Mouse (Mus musculus) embryo, embryonic 10.5 days (tissue): ENCODE measurements around the gene Rbm19.

Source experiments
- DNase-seq: peaks from one replicate; pipeline ENCODE4 v3.0.0-alpha.2; 2015; ENCODE audit warnings: low spot score

The Rbm19 gene

GRCm38 (mm10) chr5:120204316-120204715, 88.1 kb downstream of the Rbm19 start:
- no peak for DNase-seq

DNA sequence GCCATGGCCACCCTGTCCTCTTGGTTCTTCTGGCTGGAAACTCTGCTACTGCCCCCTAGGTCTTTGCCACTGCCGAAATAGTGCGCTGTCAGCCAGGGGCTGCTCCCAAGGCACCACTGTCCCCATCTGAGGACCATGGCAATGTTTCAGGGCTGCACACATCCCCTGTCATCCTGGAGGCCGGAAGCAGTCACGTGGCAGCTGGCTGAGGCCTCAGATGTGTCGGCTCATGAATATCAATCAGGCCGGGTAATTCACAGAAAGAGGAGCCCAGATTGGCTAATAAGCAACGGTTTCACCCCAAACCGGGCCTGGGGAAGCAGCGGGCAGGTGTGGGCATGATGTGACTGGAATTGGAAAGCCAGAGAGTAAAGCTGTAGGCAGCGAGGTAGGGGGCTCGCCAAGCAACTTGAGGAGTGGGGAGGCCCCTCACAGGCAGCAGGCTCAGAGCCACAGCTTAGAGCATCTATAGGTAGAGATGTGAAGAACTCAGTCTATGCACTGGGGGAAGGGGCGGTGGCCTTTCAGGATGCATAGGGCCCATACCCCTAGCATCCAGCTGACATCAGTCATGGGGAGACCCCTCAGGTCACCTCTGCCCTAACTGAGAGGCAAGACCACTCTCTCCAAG, 90.2 kb downstream of the Rbm19 start:
- DNase-seq, result no peak

- DNase-seq, result no peak
Observed at GRCm38 (mm10) chr5:120207492-120207891, 91.2 kb downstream of the Rbm19 start.

- DNase-seq, result peak; percentile 46
Observed at GRCm38 (mm10) chr5:120210668-120211067, 94.4 kb downstream of the Rbm19 start.

- peak; percentile 74 for DNase-seq
Observed at GRCm38 (mm10) chr5:120211182-120211581, 94.9 kb downstream of the Rbm19 start.

DNA sequence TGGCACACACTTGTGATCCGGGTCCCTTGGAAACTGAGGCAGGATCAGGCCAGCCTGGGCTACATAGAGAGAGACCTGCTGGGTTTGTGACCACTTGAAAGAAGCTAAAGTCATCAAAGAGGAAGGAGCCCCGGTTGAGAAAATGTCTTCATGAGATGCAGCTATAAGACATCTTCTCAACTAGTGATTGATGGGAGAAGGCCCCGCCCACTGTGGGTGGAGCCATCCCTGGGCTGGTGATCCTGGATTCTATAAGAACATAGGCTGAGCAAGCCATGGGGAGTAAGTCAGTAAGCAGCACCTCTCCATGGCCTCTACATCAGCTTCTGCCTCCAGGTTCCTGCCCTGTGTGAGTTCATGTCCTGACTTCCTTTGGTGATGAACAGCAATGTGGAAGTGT, 98.2 kb downstream of the Rbm19 start:
- DNase-seq, result no peak

DNA sequence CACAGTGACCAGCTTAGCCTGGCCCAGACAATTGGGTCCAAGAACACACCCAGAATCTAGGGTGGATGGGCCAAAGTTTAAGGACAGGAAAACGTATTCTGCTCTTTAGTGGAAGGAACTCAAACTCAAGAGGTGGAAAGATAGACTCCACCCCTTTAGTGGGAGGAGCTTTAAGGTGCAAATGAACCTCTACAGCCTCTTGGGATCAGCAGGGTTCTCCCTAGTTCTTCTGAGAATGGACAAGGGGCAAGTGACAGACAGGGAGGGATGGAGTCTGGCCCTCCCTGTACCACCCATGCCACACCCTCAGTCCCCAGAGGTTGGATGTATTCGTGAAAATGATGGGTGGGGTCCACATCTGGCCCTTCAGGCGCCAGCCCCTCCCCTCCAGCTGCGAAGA, 105.0 kb downstream of the Rbm19 start:
- no peak for DNase-seq

GRCm38 (mm10) chr5:120225383-120225782, 109.1 kb downstream of the Rbm19 start:
- DNase-seq, result peak; percentile 84

- no peak for DNase-seq
Observed at GRCm38 (mm10) chr5:120228613-120229409, 112.5 kb downstream of the Rbm19 start.

GRCm38 (mm10) chr5:120231435-120232147, 115.3 kb downstream of the Rbm19 start:
- peak; percentile 90 for DNase-seq

DNA sequence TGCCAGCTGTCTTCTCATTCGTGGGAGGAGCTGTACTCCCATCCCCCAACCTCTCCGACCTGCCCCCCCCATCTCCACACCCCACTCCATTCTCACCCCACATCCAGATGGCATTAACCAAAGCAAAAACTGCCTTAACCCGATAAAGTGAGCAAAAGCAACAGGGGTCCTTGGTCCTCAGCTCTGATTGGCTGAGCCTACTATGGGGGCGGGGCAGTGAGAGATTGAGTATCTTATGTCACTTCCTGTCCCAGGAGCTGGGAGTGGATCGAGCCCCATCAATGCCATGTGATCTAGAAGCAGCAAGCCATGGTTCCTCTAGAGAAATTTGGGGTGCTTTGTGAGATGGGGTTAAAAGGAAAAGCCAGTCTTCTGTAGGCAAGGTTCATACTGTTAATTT, 118.9 kb downstream of the Rbm19 start:
- DNase-seq, result no peak

DNA sequence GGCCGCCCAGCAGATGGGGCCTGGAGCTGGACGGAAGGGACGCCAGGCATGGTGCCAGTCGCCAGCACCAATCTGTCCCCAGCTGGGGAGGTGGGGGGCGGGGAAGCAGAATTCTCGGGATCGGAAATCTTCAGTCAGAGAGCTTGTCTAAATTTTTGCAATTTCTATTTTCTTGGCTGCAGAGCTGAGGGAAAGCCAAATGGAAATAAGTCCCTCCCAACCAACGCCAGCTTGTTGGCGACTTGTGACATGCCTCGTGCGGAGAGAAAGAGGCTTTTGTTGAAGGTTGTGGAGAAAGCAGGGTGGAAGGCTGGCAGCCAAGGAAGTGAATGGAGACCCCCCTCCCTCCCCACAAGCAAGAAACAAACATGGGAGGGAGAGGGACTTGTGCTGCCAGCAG, 119.3 kb downstream of the Rbm19 start:
- no peak for DNase-seq

GRCm38 (mm10) chr5:120240071-120240470, 123.8 kb downstream of the Rbm19 start:
- no peak for DNase-seq

- DNase-seq, result no peak
Observed at GRCm38 (mm10) chr5:120245336-120245735, 129.1 kb downstream of the Rbm19 start.
